Mouse (Mus musculus) heart, embryonic 10.5 days (tissue): ENCODE results near the gene Ubtd1. TPM values are rescaled to one million over a fixed set of nuclear protein-coding genes. Genes with fewer than 3 reads are reported as not detected.
"Not testable (repeated sequence)": the region's sequence is repeated elsewhere in the genome, so short reads cannot be mapped to it uniquely, and the experiment has no call there.

ENCODE experiments used
- DNase-seq: peaks from one replicate; pipeline ENCODE4 v3.0.0-alpha.2; 2017; ENCODE audit warnings: low spot score
- H3K27ac ChIP-seq: fragments of 300-500 bp; sonication (generic); 2 replicates; pipeline ENCODE4 v1.5.1; 2016; ENCODE audit warnings: mild to moderate bottlenecking
- H3K27me3 ChIP-seq: fragments of 300-500 bp; sonication (generic); 2 replicates; pipeline ENCODE4 v1.6.1; 2016; ENCODE audit warnings: mild to moderate bottlenecking; ENCODE audit not compliant: poor library complexity, insufficient read depth, severe bottlenecking
- H3K36me3 ChIP-seq: fragments of 300-500 bp; sonication (generic); 2 replicates; pipeline ENCODE4 v1.6.1; 2016; ENCODE audit warnings: mild to moderate bottlenecking, moderate library complexity
- H3K4me1 ChIP-seq: fragments of 300-500 bp; sonication (generic); 2 replicates; pipeline ENCODE4 v1.6.1; 2016; ENCODE audit warnings: mild to moderate bottlenecking
- H3K4me3 ChIP-seq: fragments of 300-500 bp; sonication (generic); 2 replicates; pipeline ENCODE4 v1.5.1; 2016; ENCODE audit warnings: mild to moderate bottlenecking, moderate library complexity
- H3K9me3 ChIP-seq: fragments of 300-500 bp; sonication (generic); 2 replicates; pipeline ENCODE4 v1.6.1; 2016; ENCODE audit warnings: mild to moderate bottlenecking, moderate library complexity
- WGBS: fragments of 180-500 bp; shearing (Covaris S2); methylation state at CpG from one replicate; pipeline ENCODE4 v1.1.7; 2016; 5-methylcytosine and 5-hydroxymethylcytosine counted together
- polyA plus RNA-seq: library from polyadenylated mRNA; unstranded; fragments of >200 nt; fragmentation: Nextera tagmentation; extraction: Ambion mirVana; gene quantifications from 2 replicates; pipeline ENCODE4 v1.2.1, GENCODE M21; 2016

The Ubtd1 gene
- polyA plus RNA-seq, 1 experiment from 2014 or later: 14.0 TPM

DNA sequence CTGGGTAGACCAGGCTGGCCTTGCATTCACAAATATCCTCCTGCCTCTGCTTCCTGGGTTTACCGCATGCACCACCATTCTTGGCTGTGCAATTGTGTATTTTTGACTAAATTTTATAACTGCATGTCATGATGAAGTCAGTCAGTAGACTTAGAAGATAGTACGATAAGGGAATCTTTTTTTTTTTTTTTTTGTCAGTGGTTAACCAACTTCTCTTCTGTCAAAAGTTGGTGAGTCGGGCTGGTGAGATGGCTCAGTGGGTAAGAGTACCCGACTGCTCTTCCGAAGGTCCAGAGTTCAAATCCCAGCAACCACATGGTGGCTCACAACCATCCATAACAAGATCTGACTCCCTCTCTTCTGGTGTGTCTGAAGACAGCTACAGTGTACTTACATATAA is 100.0 kb downstream of the Ubtd1 start:
- DNase-seq, H3K27me3 ChIP-seq, H3K9me3 ChIP-seq, H3K27ac ChIP-seq, H3K36me3 ChIP-seq, H3K4me3 ChIP-seq: not testable (repeated sequence)
- peaks cover 11% of the 10 kb centered on the region for H3K4me1 ChIP-seq
- WGBS: 88% methylated on average over 5 of the region's 5 CpGs

Other genes starting within 250 kb of the Ubtd1 start
- gene Slit1, start 238.1 kb upstream of the Ubtd1 start, polyA plus RNA-seq: 0.21 and 0.87 TPM in 2 replicates
- 23.6 and 29.5 TPM in 2 replicates for gene Arhgap19, start 179.7 kb upstream of the Ubtd1 start, polyA plus RNA-seq
- 3.2 and 6.6 TPM in 2 replicates for gene Frat1, start 151.8 kb upstream of the Ubtd1 start, polyA plus RNA-seq
- gene Frat2, start 133.6 kb upstream of the Ubtd1 start, polyA plus RNA-seq: 1.6 and 4.0 TPM in 2 replicates
- gene Rrp12, start 85.6 kb upstream of the Ubtd1 start, polyA plus RNA-seq: 25.1 and 25.8 TPM in 2 replicates
- gene Pgam1, start 69.8 kb upstream of the Ubtd1 start, polyA plus RNA-seq: 1,222 and 1,272 TPM in 2 replicates
- gene Exosc1, start 48.3 kb upstream of the Ubtd1 start, polyA plus RNA-seq: 60.1 and 78.1 TPM in 2 replicates
- gene Zdhhc16, start 48.3 kb upstream of the Ubtd1 start, polyA plus RNA-seq: 73.4 and 78.9 TPM in 2 replicates
- 25.4 and 27.0 TPM in 2 replicates for gene Mms19, start 606 bp upstream of the Ubtd1 start, polyA plus RNA-seq
- not detected in 2 replicates for gene Ankrd2, start 54.2 kb downstream of the Ubtd1 start, polyA plus RNA-seq
- gene Hoga1, start 63.8 kb downstream of the Ubtd1 start, polyA plus RNA-seq: 0.85 and 1.6 TPM in 2 replicates
- 0.15 TPM in 1 of 2 replicates, not detected in the other for gene 4933411K16Rik, start 70.5 kb downstream of the Ubtd1 start, polyA plus RNA-seq
- 18.8 and 22.0 TPM in 2 replicates for gene Morn4, start 104.6 kb downstream of the Ubtd1 start, polyA plus RNA-seq
- gene Pi4k2a, start 108.7 kb downstream of the Ubtd1 start, polyA plus RNA-seq: 18.9 and 23.1 TPM in 2 replicates
- gene Avpi1, start 147.3 kb downstream of the Ubtd1 start, polyA plus RNA-seq: 29.0 and 32.7 TPM in 2 replicates
- gene Marveld1, start 165.6 kb downstream of the Ubtd1 start, polyA plus RNA-seq: 6.5 and 8.1 TPM in 2 replicates
- gene Zfyve27, start 182.2 kb downstream of the Ubtd1 start, polyA plus RNA-seq: 23.9 and 27.8 TPM in 2 replicates
- gene Sfrp5, start 220.5 kb downstream of the Ubtd1 start, polyA plus RNA-seq: 7.9 and 18.6 TPM in 2 replicates